Mouse (Mus musculus): ENCODE measurements at regions not wholly inside any gene's neighbourhood (a gene's known extent, or its start where the extent isn't known, plus 50 kb on each side); places are given as distances from the start of the nearest gene placed in this dataset.

DNA sequence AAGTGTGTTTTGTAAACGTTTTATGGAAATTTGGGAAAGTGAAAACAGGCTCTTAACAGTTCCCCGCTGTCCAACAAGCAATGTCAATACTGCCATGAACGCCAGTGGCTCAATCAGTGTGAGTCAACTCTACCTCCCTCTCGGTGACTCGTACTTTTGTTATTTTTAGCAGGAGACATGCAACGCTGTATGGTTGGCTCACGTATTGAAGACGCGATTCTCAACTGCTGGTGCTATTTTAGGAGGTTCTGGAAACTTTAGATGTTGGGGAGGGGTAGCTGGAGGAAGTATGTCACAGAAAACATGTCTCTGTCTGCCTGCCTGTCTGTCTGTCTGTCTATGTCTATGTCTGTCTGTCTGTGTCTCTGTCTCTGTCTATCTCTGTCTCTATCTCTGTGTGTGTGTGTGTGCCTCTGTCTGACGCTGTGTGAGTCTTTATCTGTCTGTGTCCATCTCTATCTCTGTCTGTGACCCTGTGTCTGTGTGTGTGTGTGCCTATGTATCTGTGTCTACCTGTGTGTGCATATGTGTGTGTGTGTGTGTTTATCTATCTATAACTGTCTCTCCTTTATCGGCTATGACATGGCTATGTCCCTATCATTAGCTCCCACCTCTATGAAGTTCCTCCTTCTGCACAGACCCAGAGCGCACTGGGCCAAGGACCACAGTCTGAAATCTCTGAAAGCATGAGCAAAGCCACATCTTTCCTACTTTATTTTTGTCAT, 283.9 kb upstream of the Runx1 start:
- TF ChIP-seq CTCF (IDR thresholded peaks at IDR 0.05; ENCODE audit: control insufficient read depth, insufficient read depth, insufficient replicate concordance, low read depth, low read length) = no peak
- no peak for TF ChIP-seq POLR2A (IDR thresholded peaks at IDR 0.05; ENCODE audit: control insufficient read depth, low read depth, low read length)
- Histone ChIP-seq H3K27ac (ENCODE audit: control insufficient read depth, insufficient read depth, low read depth, low read length) (no peak overlapping the region), H3K36me3 (ENCODE audit: control insufficient read depth, insufficient read depth, low read length) (no peaks in the 10 kb centered on the region), H3K4me1 (ENCODE audit: control insufficient read depth, insufficient read depth, low read length) (no peaks in the 10 kb centered on the region), H3K4me3 (ENCODE audit: control insufficient read depth, low read depth, low read length) (no peak overlapping the region), H3K27me3 (ENCODE audit: control insufficient read depth, insufficient read depth, low read length) (no peaks in the 10 kb centered on the region)

DNA sequence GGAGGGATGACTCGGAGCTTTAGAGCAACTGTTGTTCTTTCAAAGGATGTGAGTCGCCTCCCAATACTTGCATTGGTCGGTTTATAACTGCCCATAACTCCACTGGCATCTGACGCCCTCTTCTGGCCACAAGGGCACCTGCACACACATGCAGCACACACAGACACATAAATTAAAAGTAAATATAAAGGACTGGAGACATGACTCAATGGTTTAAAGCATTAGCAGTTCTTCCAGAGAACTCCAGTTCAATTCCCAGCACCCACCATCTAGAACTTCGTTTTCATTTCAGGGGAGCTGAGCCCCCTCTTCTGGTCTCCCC, 281.5 kb upstream of the Runx1 start:
- no peak overlapping the region for H3K27ac ChIP-seq (ENCODE audit: control insufficient read depth, insufficient read depth, low read depth, low read length)
- no peak overlapping the region for H3K4me3 ChIP-seq (ENCODE audit: control insufficient read depth, low read depth, low read length)
- peak; percentile 16; the same call in 1 of the 2 replicates for TF ChIP-seq CTCF (IDR thresholded peaks at IDR 0.05; ENCODE audit: control insufficient read depth, insufficient read depth, insufficient replicate concordance, low read depth, low read length)
- no peak for TF ChIP-seq POLR2A (IDR thresholded peaks at IDR 0.05; ENCODE audit: control insufficient read depth, low read depth, low read length)
- no peaks in the 10 kb centered on the region for H3K36me3 ChIP-seq (ENCODE audit: control insufficient read depth, insufficient read depth, low read length)
- no peaks in the 10 kb centered on the region for H3K27me3 ChIP-seq (ENCODE audit: control insufficient read depth, insufficient read depth, low read length)
- no peaks in the 10 kb centered on the region for H3K4me1 ChIP-seq (ENCODE audit: control insufficient read depth, insufficient read depth, low read length)

DNA sequence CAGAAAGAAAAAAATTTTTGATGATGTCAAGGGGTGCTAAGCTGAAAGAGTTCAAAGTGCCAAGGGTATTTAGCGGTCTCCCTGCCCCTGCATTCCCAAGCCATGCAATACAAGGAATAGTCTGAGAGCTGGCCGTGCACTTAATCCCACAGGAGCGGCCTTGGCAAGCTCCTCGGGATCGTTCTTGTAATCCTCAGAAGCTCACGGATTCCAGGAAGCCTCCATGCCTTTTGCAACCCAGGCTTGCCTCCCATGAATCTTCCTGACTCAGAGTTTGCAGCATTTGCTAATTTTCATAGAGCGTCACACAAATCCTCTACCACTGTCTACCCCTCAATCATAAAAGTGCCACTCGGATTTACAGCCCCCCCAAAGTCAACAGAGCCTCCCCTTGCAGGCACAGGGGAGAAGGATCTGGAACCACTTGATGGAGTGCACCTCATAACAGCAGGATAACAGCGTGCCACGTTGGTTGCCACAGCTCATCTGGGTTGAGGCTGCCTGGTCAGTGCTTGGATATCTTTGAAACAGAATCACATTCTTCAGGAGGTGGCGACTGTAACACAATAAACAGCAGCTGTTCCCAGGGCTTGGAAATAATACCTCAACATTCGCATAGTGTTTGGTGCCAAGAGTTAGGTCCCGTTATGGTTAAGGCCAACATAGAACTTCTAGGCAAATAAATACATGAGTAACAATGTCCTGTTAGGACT, 281.0 kb upstream of the Runx1 start:
- no peak overlapping the region for H3K27ac ChIP-seq (ENCODE audit: control insufficient read depth, insufficient read depth, low read depth, low read length)
- no peaks in the 10 kb centered on the region for H3K36me3 ChIP-seq (ENCODE audit: control insufficient read depth, insufficient read depth, low read length)
- no peak overlapping the region for H3K4me3 ChIP-seq (ENCODE audit: control insufficient read depth, low read depth, low read length)
- no peaks in the 10 kb centered on the region for H3K4me1 ChIP-seq (ENCODE audit: control insufficient read depth, insufficient read depth, low read length)
- no peaks in the 10 kb centered on the region for H3K27me3 ChIP-seq (ENCODE audit: control insufficient read depth, insufficient read depth, low read length)
- no peak for TF ChIP-seq CTCF (IDR thresholded peaks at IDR 0.05; ENCODE audit: control insufficient read depth, insufficient read depth, insufficient replicate concordance, low read depth, low read length)
- TF ChIP-seq POLR2A (IDR thresholded peaks at IDR 0.05; ENCODE audit: control insufficient read depth, low read depth, low read length) = no peak

DNA sequence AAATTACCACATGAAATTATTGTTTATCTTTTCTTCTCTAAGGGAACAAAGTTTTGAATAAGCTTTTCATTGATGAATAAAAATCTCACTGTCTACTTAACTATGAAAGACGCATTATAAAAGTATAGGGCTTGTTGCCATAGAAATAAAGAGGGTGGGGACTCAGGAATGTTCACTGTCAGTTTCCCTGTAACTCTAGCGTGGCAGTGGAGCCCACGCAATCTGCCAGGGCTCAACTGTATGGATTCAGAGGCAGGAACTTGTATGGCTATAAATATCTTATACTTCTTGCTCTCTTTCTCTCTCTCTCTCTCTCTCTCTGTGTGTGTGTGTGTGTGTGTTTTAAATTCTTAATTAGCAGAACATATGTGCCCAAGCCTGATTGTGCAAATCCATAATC, 276.2 kb upstream of the Runx1 start:
- no peaks in the 10 kb centered on the region for H3K4me1 ChIP-seq (ENCODE audit: control insufficient read depth, insufficient read depth, low read length)
- no peaks in the 10 kb centered on the region for H3K27me3 ChIP-seq (ENCODE audit: control insufficient read depth, insufficient read depth, low read length)
- H3K36me3 ChIP-seq (ENCODE audit: control insufficient read depth, insufficient read depth, low read length) = no peaks in the 10 kb centered on the region
- no peak overlapping the region for H3K4me3 ChIP-seq (ENCODE audit: control insufficient read depth, low read depth, low read length)
- TF ChIP-seq POLR2A (IDR thresholded peaks at IDR 0.05; ENCODE audit: control insufficient read depth, low read depth, low read length) (no peak), CTCF (IDR thresholded peaks at IDR 0.05; ENCODE audit: control insufficient read depth, insufficient read depth, insufficient replicate concordance, low read depth, low read length) (no peak)
- no peak overlapping the region for H3K27ac ChIP-seq (ENCODE audit: control insufficient read depth, insufficient read depth, low read depth, low read length)

DNA sequence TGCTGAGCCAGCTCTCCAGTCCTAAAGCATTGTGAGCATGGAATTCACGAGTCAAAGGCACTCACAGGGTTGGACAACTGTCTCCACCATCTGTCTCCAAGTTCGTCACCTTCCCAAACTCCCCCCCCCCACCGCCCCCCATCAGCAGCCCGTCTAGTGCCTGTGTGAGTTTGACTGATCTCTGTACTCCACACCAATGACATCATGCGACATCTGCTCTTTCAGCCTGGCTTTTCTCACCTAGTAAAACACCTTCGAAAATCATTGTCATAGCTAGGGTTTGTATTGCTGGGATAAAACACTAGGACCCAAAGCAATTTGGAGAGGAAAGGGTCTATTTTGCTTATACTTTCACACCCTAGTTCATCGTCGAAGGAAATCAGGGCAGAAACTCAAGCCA, 272.1 kb upstream of the Runx1 start:
- no peak overlapping the region for H3K4me3 ChIP-seq (ENCODE audit: control insufficient read depth, low read depth, low read length)
- H3K36me3 ChIP-seq (ENCODE audit: control insufficient read depth, insufficient read depth, low read length) = no peaks in the 10 kb centered on the region

DNA sequence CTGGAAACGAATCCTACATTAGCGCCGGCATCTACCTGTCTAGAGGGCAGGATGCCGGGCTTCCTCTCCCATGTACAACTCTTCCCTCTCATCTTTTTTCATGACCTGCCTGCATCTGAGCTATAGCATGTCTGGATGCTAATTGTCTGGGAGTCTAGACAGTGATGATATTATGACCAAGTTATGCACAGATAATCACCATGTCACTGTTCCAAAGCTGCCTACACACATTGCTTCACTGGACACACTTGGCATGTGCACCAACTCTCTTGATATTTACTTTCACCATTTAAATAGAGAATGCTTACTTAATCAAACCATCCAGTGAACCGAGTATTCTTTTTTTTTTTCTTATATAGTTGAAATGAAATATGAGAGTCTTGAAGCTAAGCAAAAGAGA, 270.2 kb upstream of the Runx1 start:
- no peak overlapping the region for H3K27ac ChIP-seq (ENCODE audit: control insufficient read depth, insufficient read depth, low read depth, low read length)
- no peaks in the 10 kb centered on the region for H3K27me3 ChIP-seq (ENCODE audit: control insufficient read depth, insufficient read depth, low read length)
- H3K36me3 ChIP-seq (ENCODE audit: control insufficient read depth, insufficient read depth, low read length) = no peaks in the 10 kb centered on the region
- no peak overlapping the region for H3K4me3 ChIP-seq (ENCODE audit: control insufficient read depth, low read depth, low read length)
- TF ChIP-seq CTCF (IDR thresholded peaks at IDR 0.05; ENCODE audit: control insufficient read depth, insufficient read depth, insufficient replicate concordance, low read depth, low read length) = no peak
- no peak for TF ChIP-seq POLR2A (IDR thresholded peaks at IDR 0.05; ENCODE audit: control insufficient read depth, low read depth, low read length)
- H3K4me1 ChIP-seq (ENCODE audit: control insufficient read depth, insufficient read depth, low read length) = no peaks in the 10 kb centered on the region

More for the DNA sequence above, 272.1 kb upstream of the Runx1 start:
- Histone ChIP-seq H3K27ac (ENCODE audit: control insufficient read depth, insufficient read depth, low read depth, low read length) (no peak overlapping the region), H3K4me1 (ENCODE audit: control insufficient read depth, insufficient read depth, low read length) (no peaks in the 10 kb centered on the region), H3K27me3 (ENCODE audit: control insufficient read depth, insufficient read depth, low read length) (no peaks in the 10 kb centered on the region)
- TF ChIP-seq POLR2A (IDR thresholded peaks at IDR 0.05; ENCODE audit: control insufficient read depth, low read depth, low read length) = no peak
- no peak for TF ChIP-seq CTCF (IDR thresholded peaks at IDR 0.05; ENCODE audit: control insufficient read depth, insufficient read depth, insufficient replicate concordance, low read depth, low read length)

GRCm38 (mm10) chr16:93092796-93093195, 266.8 kb upstream of the Runx1 start:
- Histone ChIP-seq H3K36me3 (ENCODE audit: control insufficient read depth, insufficient read depth, low read length) (no peaks in the 10 kb centered on the region), H3K4me3 (ENCODE audit: control insufficient read depth, low read depth, low read length) (no peak overlapping the region), H3K4me1 (ENCODE audit: control insufficient read depth, insufficient read depth, low read length) (no peaks in the 10 kb centered on the region), H3K27ac (ENCODE audit: control insufficient read depth, insufficient read depth, low read depth, low read length) (no peak overlapping the region), H3K27me3 (ENCODE audit: control insufficient read depth, insufficient read depth, low read length) (no peaks in the 10 kb centered on the region)
- no peak for TF ChIP-seq CTCF (IDR thresholded peaks at IDR 0.05; ENCODE audit: control insufficient read depth, insufficient read depth, insufficient replicate concordance, low read depth, low read length)
- no peak for TF ChIP-seq POLR2A (IDR thresholded peaks at IDR 0.05; ENCODE audit: control insufficient read depth, low read depth, low read length)
